Mouse (Mus musculus): ENCODE measurements around the gene Tapbpl. TPM values are rescaled to one million over a fixed set of nuclear protein-coding genes. Genes with fewer than 3 reads are reported as not detected.

Gene Tapbpl
- polyA plus RNA-seq, 1 experiment, result not detected

GRCm38 (mm10) chr6:125175469-125175868 is 56.2 kb downstream of the Tapbpl start:
- no peak overlapping the region for H3K4me3 ChIP-seq (ENCODE audit: insufficient read depth, low read depth, low read length)
- H3K27ac ChIP-seq (ENCODE audit: insufficient read depth, low read depth, low read length), result no peak overlapping the region
- no peaks in the 10 kb centered on the region for H3K4me1 ChIP-seq (ENCODE audit: control insufficient read depth, insufficient read depth, low read length)
- no peak for TF ChIP-seq CTCF (IDR thresholded peaks at IDR 0.05; ENCODE audit: insufficient read depth, low read depth, low read length)
- TF ChIP-seq POLR2A (IDR thresholded peaks at IDR 0.05; ENCODE audit: insufficient read depth, low read depth, low read length), result no peak
- WGBS, result 88% methylated on average over 5 of the region's 5 CpGs

Other genes starting within 250 kb of the Tapbpl start
- gene Pianp, start 235.2 kb downstream of the Tapbpl start, polyA plus RNA-seq (2012; ENCODE audit: insufficient read depth, insufficient read length, low replicate concordance, missing spikeins), result not detected in 2 replicates
- gene Zfp384, start 222.7 kb downstream of the Tapbpl start, polyA plus RNA-seq (2012; ENCODE audit: insufficient read depth, insufficient read length, low replicate concordance, missing spikeins), result 212 TPM in 1 of 2 replicates, not detected in the other
- not detected in 2 replicates for gene Ing4, start 192.1 kb downstream of the Tapbpl start, polyA plus RNA-seq (2012; ENCODE audit: insufficient read depth, insufficient read length, low replicate concordance, missing spikeins)
- not detected in 2 replicates for gene Acrbp, start 182.2 kb downstream of the Tapbpl start, polyA plus RNA-seq (2012; ENCODE audit: insufficient read depth, insufficient read length, low replicate concordance, missing spikeins)
- not detected in 2 replicates for gene Lpar5, start 163.9 kb downstream of the Tapbpl start, polyA plus RNA-seq (2012; ENCODE audit: insufficient read depth, insufficient read length, low replicate concordance, missing spikeins)
- 91.6 and 138 TPM in 2 replicates for gene Chd4, start 135.9 kb downstream of the Tapbpl start, polyA plus RNA-seq (2012; ENCODE audit: insufficient read depth, insufficient read length, low replicate concordance, missing spikeins)
- not detected in 2 replicates for gene Nop2, start 100.0 kb downstream of the Tapbpl start, polyA plus RNA-seq (2012; ENCODE audit: insufficient read depth, insufficient read length, low replicate concordance, missing spikeins)
- gene Iffo1, start 86.6 kb downstream of the Tapbpl start, polyA plus RNA-seq (2012; ENCODE audit: insufficient read depth, insufficient read length, low replicate concordance, missing spikeins), result not detected in 2 replicates
- gene Gapdh, start 65.4 kb downstream of the Tapbpl start, polyA plus RNA-seq (2012; ENCODE audit: insufficient read depth, insufficient read length, low replicate concordance, missing spikeins), result 844 TPM in 1 of 2 replicates, not detected in the other
- not detected in 2 replicates for gene Ncapd2, start 40.2 kb downstream of the Tapbpl start, polyA plus RNA-seq (2012; ENCODE audit: insufficient read depth, insufficient read length, low replicate concordance, missing spikeins)
- gene Mrpl51, start 40.1 kb downstream of the Tapbpl start, polyA plus RNA-seq (2012; ENCODE audit: insufficient read depth, insufficient read length, low replicate concordance, missing spikeins), result not detected in 2 replicates
- gene Vamp1, start 16.3 kb downstream of the Tapbpl start, polyA plus RNA-seq (2012; ENCODE audit: insufficient read depth, insufficient read length, low replicate concordance, missing spikeins), result 312 and 918 TPM in 2 replicates
- not detected in 2 replicates for gene Cd27, start 5.2 kb upstream of the Tapbpl start, polyA plus RNA-seq (2012; ENCODE audit: insufficient read depth, insufficient read length, low replicate concordance, missing spikeins)
- not detected in 2 replicates for gene Tuba3a, start 54.2 kb upstream of the Tapbpl start, polyA plus RNA-seq (2012; ENCODE audit: insufficient read depth, insufficient read length, low replicate concordance, missing spikeins)
- not detected in 2 replicates for gene Ltbr, start 82.0 kb upstream of the Tapbpl start, polyA plus RNA-seq (2012; ENCODE audit: insufficient read depth, insufficient read length, low replicate concordance, missing spikeins)
- gene Scnn1a, start 88.8 kb upstream of the Tapbpl start, polyA plus RNA-seq (2012; ENCODE audit: insufficient read depth, insufficient read length, low replicate concordance, missing spikeins), result not detected in 2 replicates
- not detected in 2 replicates for gene Tnfrsf1a, start 117.5 kb upstream of the Tapbpl start, polyA plus RNA-seq (2012; ENCODE audit: insufficient read depth, insufficient read length, low replicate concordance, missing spikeins)
- not detected in 2 replicates for gene Plekhg6, start 148.9 kb upstream of the Tapbpl start, polyA plus RNA-seq (2012; ENCODE audit: insufficient read depth, insufficient read length, low replicate concordance, missing spikeins)